Mouse (Mus musculus) right cerebral cortex, adult 2 months (tissue): ENCODE measurements around the gene Gas2l3.
A peak's percentile ranks its signal among the peaks of the same experiment; 100 is the strongest.

ENCODE experiments used
- DNase-seq, 2 experiments: peaks; one replicate each; pipeline ENCODE4 v3.0.0; 2021 to 2022; ENCODE audit warnings: low spot score in 2 of 2

Gene Gas2l3

GRCm38 (mm10) chr10:89443115-89443622 lies 598 bp downstream of the Gas2l3 start:
- peak; percentile 4 to 21 for DNase-seq

GRCm38 (mm10) chr10:89442640-89443039 lies 1.1 kb downstream of the Gas2l3 start:
- DNase-seq: no peak

- no peak for DNase-seq
Observed at GRCm38 (mm10) chr10:89441961-89442360, 1.8 kb downstream of the Gas2l3 start.

- no peak for DNase-seq
Observed at GRCm38 (mm10) chr10:89439380-89439779, 4.4 kb downstream of the Gas2l3 start.

GRCm38 (mm10) chr10:89437996-89438395 lies 5.8 kb downstream of the Gas2l3 start:
- DNase-seq: no peak

GRCm38 (mm10) chr10:89437472-89437871 lies 6.3 kb downstream of the Gas2l3 start:
- DNase-seq: no peak

GRCm38 (mm10) chr10:89435920-89436319 lies 7.8 kb downstream of the Gas2l3 start:
- no peak for DNase-seq

- no peak for DNase-seq
Observed at GRCm38 (mm10) chr10:89435413-89435812, 8.4 kb downstream of the Gas2l3 start.

GRCm38 (mm10) chr10:89434509-89435210 lies 9.1 kb downstream of the Gas2l3 start:
- no peak for DNase-seq

GRCm38 (mm10) chr10:89432743-89433142 lies 11.0 kb downstream of the Gas2l3 start:
- no peak for DNase-seq

GRCm38 (mm10) chr10:89430751-89431150 lies 13.0 kb downstream of the Gas2l3 start:
- DNase-seq: no peak

- no peak for DNase-seq
Observed at GRCm38 (mm10) chr10:89424800-89425393, 18.9 kb downstream of the Gas2l3 start.

- no peak for DNase-seq
Observed at GRCm38 (mm10) chr10:89424217-89424616, 19.6 kb downstream of the Gas2l3 start.

- DNase-seq: no peak
Observed at GRCm38 (mm10) chr10:89423164-89423778, 20.5 kb downstream of the Gas2l3 start.

- no peak for DNase-seq
Observed at GRCm38 (mm10) chr10:89422504-89423158, 21.1 kb downstream of the Gas2l3 start.

GRCm38 (mm10) chr10:89417966-89418365 lies 25.8 kb downstream of the Gas2l3 start:
- DNase-seq: no peak

GRCm38 (mm10) chr10:89415478-89415877 lies 28.3 kb downstream of the Gas2l3 start:
- no peak for DNase-seq

- no peak for DNase-seq
Observed at GRCm38 (mm10) chr10:89407551-89407950, 36.2 kb downstream of the Gas2l3 start.

- no peak for DNase-seq
Observed at GRCm38 (mm10) chr10:89406733-89407484, 36.9 kb downstream of the Gas2l3 start.

- DNase-seq: no peak
Observed at GRCm38 (mm10) chr10:89404936-89405335, 38.8 kb downstream of the Gas2l3 start.

- DNase-seq: peak in 1 of 2 experiments; percentile 37
Observed at GRCm38 (mm10) chr10:89400674-89401336, 43.0 kb downstream of the Gas2l3 start.
